Mouse (Mus musculus) urinary bladder, adult 2 months (tissue): ENCODE measurements at regions not wholly inside any gene's neighbourhood (a gene's known extent, or its start where the extent isn't known, plus 50 kb on each side); places are given as distances from the start of the nearest gene placed in this dataset.

ENCODE experiments used
- DNase-seq: peaks from one replicate; pipeline ENCODE4 v3.0.0; 2022; ENCODE audit warnings: low spot score

DNA sequence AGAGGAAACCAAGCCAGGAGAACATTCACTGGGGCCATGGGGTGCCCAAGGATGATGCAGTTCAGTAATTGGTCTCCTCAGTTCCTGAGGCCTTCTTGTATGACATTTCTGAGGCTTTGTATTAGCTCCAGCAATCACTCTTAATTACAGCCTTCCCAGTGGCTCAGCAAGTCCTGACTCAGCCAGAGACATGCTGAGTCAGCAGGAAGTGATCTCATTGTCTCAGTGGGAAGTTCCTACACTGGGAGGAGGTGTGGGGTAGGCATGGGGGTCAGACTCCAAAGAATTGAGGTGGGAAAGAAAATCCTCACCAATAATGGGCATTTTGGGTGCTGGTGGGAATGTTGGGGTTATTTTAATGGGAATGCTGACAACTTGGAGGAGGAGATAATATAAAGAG, 516.5 kb upstream of the Id2 start:
- DNase-seq: no peak

- no peak for DNase-seq
Observed at GRCm38 (mm10) chr12:25609045-25609444, 512.1 kb upstream of the Id2 start.

- DNase-seq: no peak
Observed at GRCm38 (mm10) chr12:25605396-25605795, 508.5 kb upstream of the Id2 start.

DNA sequence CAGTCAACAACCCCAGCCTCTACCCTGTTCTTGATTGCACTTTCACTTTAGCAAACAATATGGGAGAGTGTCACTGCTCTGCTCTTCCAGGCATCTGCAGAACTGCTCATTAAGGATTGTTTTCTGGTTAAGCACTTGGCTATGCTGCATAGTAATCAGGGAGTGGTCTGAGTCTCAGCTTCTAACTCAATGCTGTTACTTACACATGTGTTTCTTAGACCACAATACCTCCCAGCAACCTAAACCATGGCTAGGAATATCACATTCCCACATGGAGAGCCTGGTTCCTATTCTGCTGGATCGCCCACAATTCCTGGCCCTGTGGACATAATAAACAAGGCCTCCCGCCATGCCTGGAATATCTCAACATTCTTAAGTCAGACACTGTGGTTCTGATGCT, 493.3 kb upstream of the Id2 start:
- no peak for DNase-seq

- DNase-seq: no peak
Observed at GRCm38 (mm10) chr12:25585746-25586145, 488.8 kb upstream of the Id2 start.

GRCm38 (mm10) chr12:25579407-25579806, 482.5 kb upstream of the Id2 start:
- no peak for DNase-seq

DNA sequence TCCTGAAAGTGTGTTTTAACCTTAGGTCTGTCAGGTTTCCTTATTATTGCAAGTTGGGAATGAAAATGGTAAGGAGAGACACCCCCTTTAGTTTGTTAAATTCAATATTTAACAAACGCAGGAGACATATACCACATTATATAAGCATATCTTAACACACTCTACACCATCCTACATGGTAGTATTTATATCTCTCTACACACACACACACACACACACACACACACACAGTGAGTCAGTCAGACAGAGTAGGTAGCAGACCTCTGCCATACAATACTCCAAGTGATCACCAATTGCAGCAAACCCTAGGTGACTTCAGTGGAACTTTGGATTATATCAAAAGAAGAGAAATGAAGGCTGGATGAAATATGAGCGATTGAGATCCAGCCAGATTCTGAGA, 468.2 kb upstream of the Id2 start:
- DNase-seq: no peak

DNA sequence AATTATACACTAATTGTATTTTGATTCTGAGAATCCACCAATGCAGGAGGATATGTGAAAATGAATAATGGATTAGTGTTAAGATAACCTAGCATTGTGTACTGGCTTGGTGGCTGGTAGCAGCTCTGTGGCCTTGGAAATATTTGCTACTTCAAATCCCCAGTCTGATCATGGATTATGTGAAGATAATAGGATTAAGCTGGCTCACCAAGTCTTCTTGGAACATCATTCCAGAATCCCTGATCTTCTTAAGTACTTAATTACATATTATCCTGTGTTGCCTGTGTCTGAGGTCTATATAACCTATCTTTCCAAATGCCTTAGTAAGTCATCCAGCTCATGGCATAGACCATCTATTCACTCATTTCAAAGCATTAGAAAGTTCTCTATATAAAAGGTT, 462.7 kb upstream of the Id2 start:
- no peak for DNase-seq

DNA sequence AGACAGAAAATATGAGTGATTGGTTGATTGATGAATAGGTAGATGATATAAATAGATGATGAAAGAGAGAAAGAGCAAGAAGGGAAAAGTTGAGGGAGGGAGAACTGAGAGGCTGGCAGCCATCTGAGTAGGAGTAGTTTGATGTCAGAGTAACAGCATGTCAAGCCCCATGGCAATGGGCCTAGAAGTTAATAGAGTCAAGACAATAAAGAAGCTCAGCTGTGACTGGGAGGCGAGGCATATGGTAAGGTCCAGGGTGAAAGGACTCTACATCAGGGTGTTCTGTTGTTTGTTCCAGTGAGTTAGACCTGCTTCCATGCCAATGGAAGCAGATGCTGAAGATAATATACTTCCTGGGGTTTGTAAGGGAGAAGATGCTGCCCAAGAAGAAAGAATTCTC, 456.7 kb upstream of the Id2 start:
- DNase-seq: no peak

DNA sequence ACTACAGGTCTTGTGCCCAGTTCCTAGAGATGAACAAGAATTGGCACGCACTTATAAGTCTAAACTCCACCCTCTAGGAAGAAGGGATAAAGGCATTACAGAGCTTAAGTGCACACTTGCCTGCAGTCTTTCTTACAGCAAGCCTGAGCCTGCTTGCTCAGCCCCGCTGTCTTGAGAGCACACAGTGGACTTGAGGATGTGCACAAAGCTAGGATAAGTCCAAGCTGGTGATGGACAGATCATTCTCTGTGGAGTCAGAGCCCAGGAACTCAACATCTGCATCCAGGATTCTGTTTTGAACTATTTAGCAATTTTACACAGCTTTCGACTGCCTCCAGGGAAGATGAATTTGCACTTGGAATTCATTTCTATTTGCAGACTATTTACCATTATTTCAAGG, 452.8 kb upstream of the Id2 start:
- no peak for DNase-seq

DNA sequence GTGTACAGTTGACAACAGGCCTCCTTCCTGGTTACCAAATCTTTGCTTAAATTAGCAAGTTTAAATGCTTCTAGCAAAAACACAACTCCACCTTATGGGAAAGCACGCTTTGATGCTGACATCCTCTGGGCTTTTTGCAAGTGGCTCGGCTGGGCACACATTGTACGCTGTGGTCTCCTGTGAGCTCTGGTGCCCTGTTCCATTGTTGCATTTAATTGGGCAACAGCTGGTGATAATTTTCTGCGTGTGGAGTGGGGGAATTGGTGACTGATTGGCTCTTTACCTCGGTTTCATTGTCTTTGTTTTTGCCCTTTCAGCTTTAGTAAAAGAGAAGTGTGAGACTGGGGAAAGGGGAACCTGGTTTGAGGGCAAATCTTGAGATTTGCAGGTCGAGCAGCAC, 447.3 kb upstream of the Id2 start:
- no peak for DNase-seq

GRCm38 (mm10) chr12:25534620-25534950, 437.6 kb upstream of the Id2 start:
- DNase-seq: no peak

DNA sequence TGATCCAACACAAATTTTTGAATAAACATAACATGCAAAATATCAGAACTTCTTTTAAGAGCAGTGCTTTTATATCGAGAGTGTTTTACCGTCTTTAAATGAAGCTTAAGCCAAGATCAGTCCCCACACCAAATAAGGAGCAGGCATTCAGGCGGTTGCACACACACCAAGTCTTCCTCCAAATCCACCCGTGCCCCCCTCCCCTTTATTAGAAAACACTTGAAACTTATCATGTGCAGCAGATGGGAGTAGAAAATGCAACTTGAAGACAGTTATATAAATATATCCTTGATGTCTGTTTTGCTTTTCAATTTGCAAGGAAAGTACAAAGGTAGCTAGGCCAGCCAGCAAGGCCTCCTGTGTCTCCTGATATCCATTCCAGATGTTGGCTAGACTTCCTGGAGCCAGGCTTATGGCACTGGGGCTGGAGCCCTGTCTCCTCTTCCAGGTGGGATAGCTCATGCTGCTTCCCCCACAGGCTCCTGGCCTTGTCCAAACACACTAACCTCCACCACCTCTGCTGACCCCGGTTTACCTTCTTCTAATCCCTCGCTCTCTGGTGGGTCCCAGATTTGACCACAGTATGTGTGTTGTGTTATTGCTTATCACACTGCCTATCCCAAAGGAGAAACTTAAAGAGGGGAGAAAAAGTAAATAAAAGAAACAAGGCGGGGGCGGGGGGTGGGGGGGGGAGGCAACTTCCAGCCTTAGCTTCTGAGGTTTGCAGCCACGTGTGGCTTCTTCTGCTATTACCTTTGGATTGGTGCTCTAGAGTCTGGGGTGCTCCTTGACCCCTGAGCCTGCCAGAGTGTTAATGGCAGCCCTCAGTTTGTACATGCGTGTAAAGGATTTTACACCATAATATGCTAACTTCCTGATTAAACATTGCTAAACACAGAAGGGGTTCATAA, 437.0 kb upstream of the Id2 start:
- DNase-seq: no peak

GRCm38 (mm10) chr12:25530483-25530882, 433.5 kb upstream of the Id2 start:
- no peak for DNase-seq

DNA sequence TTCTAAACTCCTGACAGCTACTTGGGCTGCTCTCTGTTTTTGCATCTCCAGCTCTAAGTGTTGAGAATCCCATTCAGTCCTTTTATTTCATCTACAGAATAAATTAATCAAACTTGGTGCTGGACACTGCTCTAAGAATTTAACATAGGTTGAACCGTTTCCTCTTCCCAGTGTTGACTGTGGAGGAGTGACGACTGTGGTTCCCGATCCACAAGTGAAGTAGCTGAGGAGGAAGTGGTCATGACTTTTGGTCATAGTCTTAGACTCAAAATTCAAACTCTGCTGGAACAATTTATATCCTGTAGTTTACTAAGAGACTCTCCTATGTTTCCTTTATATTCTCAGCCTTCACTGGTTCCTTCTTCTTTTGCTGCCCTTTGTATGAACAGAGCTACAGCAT, 432.6 kb upstream of the Id2 start:
- DNase-seq: no peak

DNA sequence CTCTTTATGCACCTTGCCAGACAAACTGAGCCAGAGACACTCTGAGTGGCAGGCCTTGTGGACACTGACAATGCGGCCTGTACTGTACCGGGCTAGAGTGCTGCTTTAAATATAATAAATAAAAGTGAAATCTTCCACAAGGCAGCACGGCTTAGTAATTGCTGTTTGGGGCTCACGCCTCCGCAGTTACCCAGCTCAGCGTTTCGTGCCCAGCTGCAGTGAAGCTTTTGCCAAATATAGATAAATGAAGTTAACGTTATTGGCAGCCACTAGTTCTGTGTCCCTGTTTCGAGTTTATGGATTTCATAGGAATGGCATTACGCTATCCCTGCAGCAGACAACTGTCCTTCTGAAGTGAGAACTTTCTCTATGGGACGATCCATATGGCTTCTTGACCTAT, 429.7 kb upstream of the Id2 start:
- no peak for DNase-seq

DNA sequence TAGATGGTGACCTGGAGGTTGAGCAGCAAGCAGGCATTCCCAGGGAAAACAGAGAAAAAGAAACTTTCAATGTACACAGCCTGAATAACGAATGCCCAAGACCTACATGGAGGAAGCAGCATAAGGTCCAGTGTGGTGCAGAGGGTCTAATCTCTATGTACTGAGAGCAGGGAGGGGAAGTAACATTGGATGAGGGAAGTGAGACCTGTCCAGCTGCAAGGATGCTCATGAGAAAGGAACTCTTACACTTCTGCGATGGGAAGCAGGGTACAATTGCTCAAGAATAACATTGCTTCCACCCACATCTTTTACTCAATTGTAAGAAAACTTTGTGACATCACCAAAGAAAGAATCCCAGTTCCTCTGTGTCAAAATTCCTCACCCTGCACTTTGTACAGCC, 419.8 kb upstream of the Id2 start:
- DNase-seq: no peak

DNA sequence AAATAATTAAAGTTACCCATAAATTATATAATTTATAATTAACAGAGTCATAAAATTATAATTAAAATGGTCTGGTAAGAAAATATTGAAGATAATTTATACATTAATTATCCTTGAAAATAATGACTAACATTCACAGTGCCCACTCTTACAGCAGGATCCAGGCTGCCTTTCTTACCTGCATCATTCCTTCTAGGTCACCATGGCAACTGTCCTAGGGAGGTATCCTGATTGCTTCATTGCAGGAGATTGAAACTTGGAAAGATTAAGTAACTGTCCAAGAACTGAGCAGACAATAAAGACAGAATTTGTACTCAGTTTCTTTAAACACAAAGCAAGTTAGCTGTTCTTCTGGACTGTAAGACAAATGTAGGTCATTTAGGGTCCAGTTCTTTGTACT, 416.7 kb upstream of the Id2 start:
- DNase-seq: no peak

DNA sequence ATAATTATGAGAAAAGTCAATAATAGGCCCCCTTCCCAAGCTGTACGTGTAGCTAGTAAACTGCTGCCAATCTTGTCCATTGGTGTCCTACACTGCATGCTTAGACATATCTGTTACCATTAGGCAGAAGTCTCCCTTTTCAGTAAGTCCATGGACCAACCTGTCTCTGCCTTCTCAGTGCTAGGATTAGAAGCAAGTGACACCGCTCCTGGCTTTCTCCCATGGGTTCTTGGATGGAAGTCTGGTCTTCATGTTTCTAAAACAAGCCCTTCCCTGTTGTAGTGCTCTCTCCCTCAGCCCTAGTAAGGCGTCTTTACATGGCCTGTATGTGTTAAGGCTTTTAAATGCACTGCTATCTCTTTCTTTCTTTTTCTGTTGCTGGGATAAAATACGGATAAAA, 412.7 kb upstream of the Id2 start:
- DNase-seq: no peak

GRCm38 (mm10) chr12:25493233-25493632, 396.3 kb upstream of the Id2 start:
- no peak for DNase-seq

GRCm38 (mm10) chr12:25492483-25493190, 395.7 kb upstream of the Id2 start:
- no peak for DNase-seq

- DNase-seq: no peak
Observed at GRCm38 (mm10) chr12:25475180-25475758, 378.3 kb upstream of the Id2 start.

DNA sequence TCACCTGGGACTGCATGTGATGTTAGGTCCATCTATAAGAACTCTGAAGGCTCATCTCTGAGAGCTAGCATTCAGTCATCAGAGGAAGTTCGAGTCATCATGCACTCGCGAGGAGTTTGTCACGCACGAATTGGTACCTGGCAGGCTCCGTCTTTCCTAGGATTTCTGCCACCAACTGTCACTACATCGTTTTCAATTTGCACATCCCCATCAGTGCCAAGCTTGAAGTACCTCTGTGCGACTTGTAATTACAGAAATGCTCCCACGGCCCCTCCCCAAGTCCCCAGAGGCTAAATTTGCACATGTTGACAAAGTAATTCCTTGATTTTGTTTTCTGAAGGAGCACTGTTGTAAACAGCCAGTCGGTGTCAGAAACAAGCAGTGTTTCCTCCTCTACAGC, 372.2 kb upstream of the Id2 start:
- DNase-seq: no peak
